ENCODE assay signal across 31 mouse cellular contexts in the genomic region with DNA sequence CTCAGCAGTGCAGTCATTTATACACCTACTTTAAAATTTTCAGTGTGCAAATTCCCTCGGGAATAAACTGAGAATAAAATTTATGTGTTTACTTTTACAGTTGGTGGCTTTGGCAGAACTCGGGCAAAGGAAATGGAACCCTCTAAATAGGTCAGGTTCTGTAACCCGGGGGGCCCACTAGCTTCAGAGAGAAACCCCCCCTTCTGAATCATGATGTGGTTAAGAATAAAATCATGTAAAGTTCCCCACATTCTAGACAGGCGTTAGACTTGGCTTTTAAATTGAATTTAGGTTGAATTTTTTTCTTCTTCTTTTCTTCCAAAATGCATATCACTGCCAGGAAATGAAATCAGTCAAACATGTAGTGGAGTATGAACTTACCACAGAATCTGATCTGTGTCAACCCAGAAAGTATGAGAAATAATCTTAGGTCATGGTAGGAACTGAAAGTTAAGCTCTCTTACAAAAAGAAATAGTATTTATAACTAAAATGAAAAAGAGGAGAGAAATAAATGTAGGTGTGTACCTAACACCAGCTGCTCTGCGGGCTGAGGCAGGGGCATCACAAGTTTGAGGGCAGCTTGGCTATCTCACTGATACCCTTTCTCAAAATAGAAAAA. TPM values are rescaled to one million over a fixed set of nuclear protein-coding genes. Genes with fewer than 3 reads are reported as not detected.
DNase-seq lines count a peak whose midpoint lies in the region; ATAC-seq and TF ChIP-seq lines count a peak whose summit lies in the region.
"Had no signal": no experiment of that assay in that cellular context is flagged by ENCODE, and none has a peak within 500 bp of the region (broad histone marks: within the 10 kb centered on the region; RNA-seq: fewer than 3 reads in every experiment).

No protein-coding gene starts in this region.

- no peaks in the 10 kb centered on the region for H3K36me3 ChIP-seq in neural tube, embryonic 15.5 days
- peaks cover 23% of the 10 kb centered on the region for H3K36me3 ChIP-seq in splenic B cell, adult 2 months (ENCODE audit: control insufficient read depth, insufficient read depth, low read length, poor library complexity, severe bottlenecking)
- H3K36me3 ChIP-seq: forebrain, embryonic 15.5 days had no signal

- H3K4me3 ChIP-seq in neural tube, embryonic 15.5 days (replicated peaks) = no peak overlapping the region
- no peak overlapping the region for H3K4me3 ChIP-seq in embryonic fibroblast, embryonic 13.5 days (ENCODE audit: insufficient read depth, low read length)
- H3K4me3 ChIP-seq: embryonic facial prominence, embryonic 12.5 days; forebrain, embryonic 10.5 days; forebrain, embryonic 15.5 days; hindbrain, embryonic 13.5 days; kidney, embryonic 15.5 days; limb, embryonic 13.5 days; liver, embryonic 12.5 days had no signal

- no peak overlapping the region for H3K4me2 ChIP-seq in neural tube, embryonic 15.5 days
- H3K4me2 ChIP-seq: embryonic facial prominence, embryonic 12.5 days; forebrain, embryonic 15.5 days; heart, embryonic 11.5 days; hindbrain, embryonic 13.5 days; kidney, embryonic 15.5 days; limb, embryonic 13.5 days; liver, embryonic 12.5 days had no signal

- no peak overlapping the region for H3K9ac ChIP-seq in neural tube, embryonic 15.5 days (replicated peaks)
- H3K9ac ChIP-seq: embryonic facial prominence, embryonic 12.5 days; forebrain, embryonic 15.5 days; hindbrain, embryonic 13.5 days; kidney, embryonic 15.5 days; limb, embryonic 13.5 days; liver, embryonic 12.5 days; liver, postnatal 0 days had no signal

- no peak overlapping the region for H3K27ac ChIP-seq in neural tube, embryonic 15.5 days (replicated peaks)
- H3K27ac ChIP-seq in embryonic fibroblast, embryonic 13.5 days (ENCODE audit: insufficient read depth, low read length) = peak overlapping the region; percentile 78
- H3K27ac ChIP-seq: embryonic facial prominence, embryonic 12.5 days; forebrain, embryonic 10.5 days; forebrain, embryonic 15.5 days; hindbrain, embryonic 13.5 days; kidney, embryonic 15.5 days; limb, embryonic 13.5 days; liver, embryonic 12.5 days had no signal

- no peak for TF ChIP-seq CTCF in embryonic fibroblast, embryonic 13.5 days (IDR thresholded peaks at IDR 0.05; ENCODE audit: borderline replicate concordance, insufficient read depth, low read length)

- peak; percentile 5 for DNase-seq in neural tube, embryonic 10.5 days (ENCODE audit: extremely low spot score, low spot score)
- DNase-seq in CD4-positive helper T cell, adult 2 months (ENCODE audit: low read depth, low spot score) = peak; percentile 61
- DNase-seq in splenic B cell, adult 2 months (ENCODE audit: low read depth, low spot score) = peak; percentile 56
- DNase-seq in heart, adult 8-10 months (ENCODE audit: low spot score) = no peak
- no peak for DNase-seq in lung, postnatal 4 days
- DNase-seq: adrenal gland, adult 8-10 months; cerebellum, adult 8-10 months; cerebellum, postnatal 36 days; gastrocnemius, postnatal 25 days; heart, postnatal 4 days; kidney, adult 11 months; kidney, postnatal 25 days; liver, postnatal 0 days; lung, postnatal 36 days; midbrain, embryonic 14.5 days had no signal

- no peak for ATAC-seq in neural tube, embryonic 15.5 days (ENCODE audit: low FRiP score)
- ATAC-seq: forebrain, embryonic 15.5 days; liver, embryonic 12.5 days; liver, postnatal 0 days had no signal

- WGBS in neural tube, embryonic 15.5 days = 83% methylated on average over 5 of the region's 5 CpGs

- no peaks in the 10 kb centered on the region for H3K27me3 ChIP-seq in neural tube, embryonic 15.5 days (replicated peaks)
- no peaks in the 10 kb centered on the region for H3K27me3 ChIP-seq in splenic B cell, adult 2 months (ENCODE audit: control insufficient read depth, insufficient read depth, low read length, poor library complexity, severe bottlenecking)
- H3K27me3 ChIP-seq: CH12.LX; embryonic facial prominence, embryonic 12.5 days; forebrain, embryonic 15.5 days; hindbrain, embryonic 13.5 days; kidney, embryonic 15.5 days; limb, embryonic 13.5 days; liver, embryonic 12.5 days had no signal

- no peak for TF ChIP-seq POLR2A in embryonic fibroblast, embryonic 13.5 days (IDR thresholded peaks at IDR 0.05; ENCODE audit: low read depth, low read length)

- no peaks in the 10 kb centered on the region for H3K9me3 ChIP-seq in neural tube, embryonic 15.5 days (replicated peaks)
- H3K9me3 ChIP-seq: embryonic facial prominence, embryonic 12.5 days; forebrain, embryonic 10.5 days; forebrain, embryonic 15.5 days; hindbrain, embryonic 13.5 days; kidney, embryonic 15.5 days; limb, embryonic 13.5 days; liver, embryonic 12.5 days had no signal

- peaks cover 10% of the 10 kb centered on the region; the same call in 1 of the 2 replicates for H3K4me1 ChIP-seq in neural tube, embryonic 15.5 days
- no peaks in the 10 kb centered on the region for H3K4me1 ChIP-seq in embryonic fibroblast, embryonic 13.5 days (ENCODE audit: control insufficient read depth, insufficient read depth, low read length)
- H3K4me1 ChIP-seq: embryonic facial prominence, embryonic 12.5 days; forebrain, embryonic 10.5 days; forebrain, embryonic 15.5 days had no signal

RNA-seq across cellular contexts. Expression of gene Gpr183, which starts 9.7 kb away (rescaled TPM):
- polyA plus RNA-seq in neural tube, embryonic 15.5 days (2015; fragmentation: Nextera tagmentation; extraction: Ambion mirVana) = 0.74 and 3.7 TPM in 2 replicates
- polyA plus RNA-seq in embryonic fibroblast, embryonic 13.5 days (2011; ENCODE audit: insufficient read length, low read depth, missing spikeins) = 0.57 and 1.6 TPM in 2 replicates
- total RNA-seq in heart, adult 8-10 months (2022) = 1 to 10 TPM in 3 of 4 experiments, under 1 TPM in 1; 0.87 to 1.7 (median 1.1) TPM

RNA-seq across cellular contexts. Expression of gene Gpr18, which starts 39.7 kb away (rescaled TPM):
- 1.7 TPM in 1 of 2 replicates, not detected in the other for polyA plus RNA-seq in neural tube, embryonic 15.5 days (2015; fragmentation: Nextera tagmentation; extraction: Ambion mirVana)
- not detected in 2 replicates for polyA plus RNA-seq in embryonic fibroblast, embryonic 13.5 days (2011; ENCODE audit: insufficient read length, low read depth, missing spikeins)
- under 1 TPM in 3 of 4 experiments, not detected in 1; 0.16 to 0.23 (median 0.19) TPM for total RNA-seq in heart, adult 8-10 months (2022)
- total RNA-seq: gastrocnemius, adult 18-20 months; gastrocnemius, postnatal 25 days; heart, postnatal 4 days; layer of hippocampus, adult 18-20 months; layer of hippocampus, postnatal 14 days; left cerebral cortex, adult 8-10 months; left cerebral cortex, postnatal 36 days had no signal
- polyA plus RNA-seq: liver, embryonic 12.5 days; midbrain, embryonic 14.5 days had no signal

Comparison
In these comparisons a context has a peak if more than half of its experiments do, and no peak if none do; other contexts are left out.
1. DNase-seq: peak in neural tube, embryonic 10.5 days (single experiment), CD4-positive helper T cell, adult 2 months (single experiment) and splenic B cell, adult 2 months (single experiment); none in heart, adult 8-10 months (single experiment) and lung, postnatal 4 days (0 of 2).